Mouse (Mus musculus) embryonic facial prominence, embryonic 14.5 days (tissue): ENCODE results near the gene Med12l. TPM values are rescaled to one million over a fixed set of nuclear protein-coding genes. Genes with fewer than 3 reads are reported as not detected.

Experiments used
- ATAC-seq: fragments of 200-750 bp; cut with Nextera tagmentation; 2 replicates; pipeline ENCODE4 v1.8.0; 2017; ENCODE audit warnings: low read depth, moderate number of reproducible peaks, moderate TSS enrichment
- DNase-seq: peaks from one replicate; pipeline ENCODE4 v3.0.0-alpha.2; 2015; ENCODE audit warnings: low spot score
- H3K27ac ChIP-seq: fragments of 300-500 bp; sonication (generic); replicated peaks from 2 replicates; pipeline ENCODE4 v1.5.1; 2014; ENCODE audit warnings: low read depth, mild to moderate bottlenecking, low read length, moderate library complexity
- H3K27me3 ChIP-seq: fragments of 300-500 bp; sonication (generic); replicated peaks from 2 replicates; pipeline ENCODE4 v1.6.1; 2014; ENCODE audit warnings: low read length; ENCODE audit not compliant: control insufficient read depth, insufficient read depth
- H3K36me3 ChIP-seq: fragments of 300-500 bp; sonication (generic); 2 replicates; pipeline ENCODE4 v1.6.1; 2014; ENCODE audit warnings: low read length, mixed read lengths; ENCODE audit not compliant: control insufficient read depth, insufficient read depth
- H3K4me1 ChIP-seq: fragments of 300-500 bp; sonication (generic); 2 replicates; pipeline ENCODE4 v1.6.1; 2014; ENCODE audit warnings: antibody characterized with exemption, low read length; ENCODE audit not compliant: control insufficient read depth, insufficient read depth
- H3K4me2 ChIP-seq: fragments of 300-500 bp; sonication (generic); 2 replicates; pipeline ENCODE4 v1.6.1; 2014; ENCODE audit warnings: low read depth, mild to moderate bottlenecking, low read length, moderate library complexity, mixed read lengths
- H3K4me3 ChIP-seq: fragments of 300-500 bp; sonication (generic); 2 replicates; pipeline ENCODE4 v1.5.1; 2014; ENCODE audit warnings: low read depth, mild to moderate bottlenecking, low read length
- H3K9ac ChIP-seq: fragments of 300-500 bp; sonication (generic); 2 replicates; pipeline ENCODE4 v1.6.1; 2014; ENCODE audit warnings: low read depth, mild to moderate bottlenecking, low read length, moderate library complexity, mixed read lengths
- H3K9me3 ChIP-seq: fragments of 300-500 bp; sonication (generic); 2 replicates; pipeline ENCODE4 v1.6.1; 2016; ENCODE audit warnings: low read length; ENCODE audit not compliant: control insufficient read depth
- WGBS: fragments of 180-500 bp; shearing (Covaris S2); extraction: QIAGEN DNeasy Blood & Tissue Kit; methylation state at CpG from one replicate; pipeline ENCODE4 v1.1.7; 2014; 5-methylcytosine and 5-hydroxymethylcytosine counted together
- polyA plus RNA-seq: library from polyadenylated mRNA; unstranded; fragments of >200 nt; fragmentation: Nextera tagmentation; extraction: Ambion mirVana; gene quantifications from 2 replicates; pipeline ENCODE4 v1.2.1, GENCODE M21; 2014

The Med12l gene
- polyA plus RNA-seq, 1 experiment from 2014 or later: 3.3 TPM

- DNase-seq (no peak), ATAC-seq (no peak)
- H3K27ac ChIP-seq: no peak overlapping the region
- no peak overlapping the region for H3K4me3 ChIP-seq
- H3K9ac ChIP-seq: no peak overlapping the region
- 0 out of 2 replicates have a peak, but pooled peaks cover 3% of the 10 kb centered on the region for H3K4me1 ChIP-seq
- H3K36me3 ChIP-seq: no peaks in the 10 kb centered on the region
- H3K27me3 ChIP-seq: peaks cover 4% of the 10 kb centered on the region; the same call in 1 of the 2 replicates
- no peaks in the 10 kb centered on the region for H3K9me3 ChIP-seq
- 83% methylated on average over 3 of the region's 3 CpGs for WGBS
- H3K4me2 ChIP-seq: no peak overlapping the region
Measured at GRCm38 (mm10) chr3:59010276-59010675, 4.7 kb downstream of the Med12l start.

GRCm38 (mm10) chr3:59015698-59016412 is 10.2 kb downstream of the Med12l start:
- Histone ChIP-seq H3K4me3 (no peak overlapping the region), H3K36me3 (no peaks in the 10 kb centered on the region), H3K27ac (no peak overlapping the region), H3K9me3 (no peaks in the 10 kb centered on the region), H3K9ac (no peak overlapping the region), H3K27me3 (no peaks in the 10 kb centered on the region), H3K4me1 (no peaks in the 10 kb centered on the region), H3K4me2 (no peak overlapping the region)
- 65% methylated on average over 4 of the region's 4 CpGs for WGBS
- ATAC-seq (no peak), DNase-seq (no peak)

GRCm38 (mm10) chr3:59016501-59016900 is 10.9 kb downstream of the Med12l start:
- Histone ChIP-seq H3K36me3 (no peaks in the 10 kb centered on the region), H3K27me3 (no peaks in the 10 kb centered on the region), H3K4me2 (no peak overlapping the region), H3K4me1 (no peaks in the 10 kb centered on the region), H3K9ac (no peak overlapping the region), H3K9me3 (no peaks in the 10 kb centered on the region), H3K4me3 (no peak overlapping the region), H3K27ac (no peak overlapping the region)
- DNase-seq (no peak), ATAC-seq (no peak)
- WGBS: 83% methylated on average over 9 of the region's 9 CpGs

- Histone ChIP-seq H3K4me2 (no peak overlapping the region), H3K27me3 (no peaks in the 10 kb centered on the region), H3K4me3 (no peak overlapping the region), H3K27ac (no peak overlapping the region), H3K9me3 (no peaks in the 10 kb centered on the region), H3K36me3 (no peaks in the 10 kb centered on the region), H3K4me1 (no peaks in the 10 kb centered on the region), H3K9ac (no peak overlapping the region)
- WGBS: 63% methylated on average over 8 of the region's 8 CpGs
- DNase-seq (no peak), ATAC-seq (no peak)
Measured at GRCm38 (mm10) chr3:59021236-59021635, 15.6 kb downstream of the Med12l start.

GRCm38 (mm10) chr3:59022251-59022650 is 16.6 kb downstream of the Med12l start:
- no peak overlapping the region for H3K9ac ChIP-seq
- 53% methylated on average over 2 of the region's 2 CpGs for WGBS
- H3K9me3 ChIP-seq: no peaks in the 10 kb centered on the region
- no peaks in the 10 kb centered on the region for H3K27me3 ChIP-seq
- H3K4me3 ChIP-seq: no peak overlapping the region
- H3K36me3 ChIP-seq: no peaks in the 10 kb centered on the region
- no peaks in the 10 kb centered on the region for H3K4me1 ChIP-seq
- H3K27ac ChIP-seq: no peak overlapping the region
- DNase-seq (no peak), ATAC-seq (no peak)
- H3K4me2 ChIP-seq: no peak overlapping the region

- ATAC-seq (no peak), DNase-seq (no peak)
- WGBS: 92% methylated on average over 14 of the region's 14 CpGs
- Histone ChIP-seq H3K9me3 (no peaks in the 10 kb centered on the region), H3K36me3 (no peaks in the 10 kb centered on the region), H3K27ac (no peak overlapping the region), H3K4me2 (no peak overlapping the region), H3K4me3 (no peak overlapping the region), H3K4me1 (no peaks in the 10 kb centered on the region), H3K9ac (no peak overlapping the region), H3K27me3 (no peaks in the 10 kb centered on the region)
Measured at GRCm38 (mm10) chr3:59022971-59023370, 17.3 kb downstream of the Med12l start.

- Histone ChIP-seq H3K9ac (no peak overlapping the region), H3K36me3 (no peaks in the 10 kb centered on the region), H3K4me3 (no peak overlapping the region), H3K9me3 (no peaks in the 10 kb centered on the region), H3K27ac (no peak overlapping the region), H3K4me1 (no peaks in the 10 kb centered on the region), H3K4me2 (no peak overlapping the region), H3K27me3 (no peaks in the 10 kb centered on the region)
- 47% methylated on average over 14 of the region's 14 CpGs for WGBS
- ATAC-seq (no peak), DNase-seq (no peak)
Measured at GRCm38 (mm10) chr3:59024531-59025192, 19.0 kb downstream of the Med12l start.

GRCm38 (mm10) chr3:59025193-59025535 is 19.5 kb downstream of the Med12l start:
- H3K27me3 ChIP-seq: no peaks in the 10 kb centered on the region
- WGBS: 17% methylated on average over 4 of the region's 4 CpGs
- H3K4me3 ChIP-seq: no peak overlapping the region
- H3K4me2 ChIP-seq: no peak overlapping the region
- no peaks in the 10 kb centered on the region for H3K36me3 ChIP-seq
- no peaks in the 10 kb centered on the region for H3K9me3 ChIP-seq
- ATAC-seq (no peak), DNase-seq (no peak)
- H3K4me1 ChIP-seq: no peaks in the 10 kb centered on the region
- H3K9ac ChIP-seq: no peak overlapping the region
- H3K27ac ChIP-seq: no peak overlapping the region

GRCm38 (mm10) chr3:59028696-59029095 is 23.1 kb downstream of the Med12l start:
- Histone ChIP-seq H3K36me3 (no peaks in the 10 kb centered on the region), H3K4me1 (no peaks in the 10 kb centered on the region), H3K27ac (no peak overlapping the region), H3K9ac (no peak overlapping the region), H3K4me2 (no peak overlapping the region), H3K27me3 (no peaks in the 10 kb centered on the region), H3K9me3 (no peaks in the 10 kb centered on the region), H3K4me3 (no peak overlapping the region)
- ATAC-seq (no peak), DNase-seq (no peak)
- WGBS: 81% methylated on average over 6 of the region's 6 CpGs
